Mouse (Mus musculus) fibroblast of lung, adult 2 months (primary cell): ENCODE results near the gene Fis1.
"Not testable (repeated sequence)": the region's sequence is repeated elsewhere in the genome, so short reads cannot be mapped to it uniquely, and the experiment has no call there.

ENCODE experiments used
- DNase-seq: peaks from one replicate; pipeline ENCODE4 v3.0.0-alpha.2; 2011; ENCODE audit warnings: low read depth

Gene Fis1

GRCm38 (mm10) chr5:136953015-136953414 lies at the start of gene Fis1:
Gene Fis1, plus strand, starts transcription at chr5:136953275.
- DNase-seq: peak; percentile 97

DNA sequence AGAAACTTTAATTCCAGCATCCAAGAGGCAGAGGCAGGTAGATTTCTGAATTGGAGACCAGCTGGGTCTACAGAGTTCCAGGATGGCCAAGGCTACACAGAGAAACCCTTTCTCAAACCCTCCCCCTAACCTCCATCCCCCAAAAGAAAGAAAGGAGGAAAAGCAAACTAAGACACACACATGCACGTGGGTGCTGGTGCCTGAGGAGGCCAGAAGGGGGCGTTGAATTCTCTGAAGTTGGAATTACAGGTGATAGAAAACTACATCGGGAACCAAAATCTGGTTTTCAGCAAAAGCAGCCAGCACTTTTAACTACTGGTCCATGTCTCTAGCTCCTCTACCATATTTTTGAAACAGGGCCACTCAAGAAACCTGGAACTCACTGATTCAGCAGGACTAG lies 48.5 kb upstream of the Fis1 start:
- DNase-seq: no peak

- no peak for DNase-seq
Measured at GRCm38 (mm10) chr5:136905630-136906029, 47.4 kb upstream of the Fis1 start.

DNA sequence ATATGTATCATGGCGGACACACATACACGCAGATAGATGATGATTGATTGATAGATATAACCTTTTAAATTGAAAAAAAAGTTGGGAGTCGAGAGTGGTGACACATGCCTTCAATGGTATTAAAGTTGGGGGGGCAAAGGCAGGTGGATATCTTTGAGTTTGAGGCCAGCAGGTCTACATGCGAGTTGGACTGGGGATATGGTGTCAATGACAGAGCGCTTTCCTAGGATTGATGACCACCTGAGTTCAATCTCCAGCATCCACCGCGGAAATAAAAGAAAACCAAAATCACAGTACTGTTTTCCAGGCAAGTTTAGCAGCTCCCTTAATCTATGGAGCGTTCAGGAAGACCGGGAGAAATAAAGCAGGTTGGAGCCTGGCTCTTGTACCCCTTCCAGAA lies 45.5 kb upstream of the Fis1 start:
- DNase-seq: no peak

- DNase-seq: peak; percentile 82
Measured at GRCm38 (mm10) chr5:136907991-136908857, 44.9 kb upstream of the Fis1 start, which contains the start of gene Ift22. Gene Ift22, plus strand, starts transcription at chr5:136908150.

DNA sequence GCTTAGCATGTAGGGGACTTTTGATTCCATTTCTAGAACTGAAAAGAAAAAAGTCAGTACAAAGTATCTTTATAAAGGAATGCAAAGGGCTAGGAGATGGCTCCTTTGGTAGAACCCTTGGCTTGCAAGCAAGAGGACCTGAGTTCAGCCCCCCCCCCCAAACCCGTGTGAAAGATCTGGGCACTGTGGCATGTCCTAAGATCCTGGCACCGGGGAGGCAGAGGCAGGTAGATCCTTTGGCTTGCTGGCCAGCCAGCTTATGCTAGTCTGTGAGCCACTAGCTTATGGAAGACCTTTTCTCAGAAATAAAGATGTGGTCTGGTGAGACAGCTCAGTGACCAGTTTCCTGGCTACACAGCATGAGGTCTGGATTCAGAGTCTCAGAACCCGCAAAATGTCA lies 38.9 kb upstream of the Fis1 start:
- DNase-seq: no peak

DNA sequence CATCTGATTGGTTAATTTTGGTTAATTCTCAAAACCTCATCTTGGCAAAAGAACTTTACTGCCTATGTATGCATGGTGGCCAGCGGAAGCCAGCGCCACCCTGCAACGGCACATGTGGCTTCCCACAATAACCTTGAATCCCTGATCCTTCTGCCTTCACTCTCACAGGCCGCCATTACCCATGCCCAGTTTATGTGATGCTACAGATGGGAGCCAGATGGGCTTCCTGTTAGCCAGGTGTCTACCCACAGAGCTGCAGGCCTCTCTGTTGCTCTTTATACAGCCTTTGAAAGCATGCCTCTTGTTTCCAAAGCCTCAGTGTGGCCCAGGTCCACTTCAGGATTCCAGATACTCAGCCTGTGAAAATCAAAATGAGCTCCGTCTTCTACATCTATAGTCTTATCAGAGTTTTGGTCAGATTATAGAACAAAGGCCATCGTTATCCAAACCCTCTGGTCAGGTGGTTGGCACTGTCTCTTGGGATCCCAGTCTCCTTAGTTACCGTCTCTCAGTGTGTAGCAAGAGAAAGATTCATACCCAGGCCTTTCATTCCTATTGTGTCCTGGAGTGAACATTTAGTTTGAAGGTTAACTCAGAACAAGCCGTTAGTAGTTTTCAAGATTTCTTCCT lies 35.3 kb upstream of the Fis1 start:
- no peak for DNase-seq

GRCm38 (mm10) chr5:136918655-136919472 lies 34.2 kb upstream of the Fis1 start:
- DNase-seq: peak; percentile 90

- DNase-seq: no peak
Measured at GRCm38 (mm10) chr5:136919546-136920301, 33.4 kb upstream of the Fis1 start.

GRCm38 (mm10) chr5:136922830-136923229 lies 30.2 kb upstream of the Fis1 start:
- DNase-seq: no peak

DNA sequence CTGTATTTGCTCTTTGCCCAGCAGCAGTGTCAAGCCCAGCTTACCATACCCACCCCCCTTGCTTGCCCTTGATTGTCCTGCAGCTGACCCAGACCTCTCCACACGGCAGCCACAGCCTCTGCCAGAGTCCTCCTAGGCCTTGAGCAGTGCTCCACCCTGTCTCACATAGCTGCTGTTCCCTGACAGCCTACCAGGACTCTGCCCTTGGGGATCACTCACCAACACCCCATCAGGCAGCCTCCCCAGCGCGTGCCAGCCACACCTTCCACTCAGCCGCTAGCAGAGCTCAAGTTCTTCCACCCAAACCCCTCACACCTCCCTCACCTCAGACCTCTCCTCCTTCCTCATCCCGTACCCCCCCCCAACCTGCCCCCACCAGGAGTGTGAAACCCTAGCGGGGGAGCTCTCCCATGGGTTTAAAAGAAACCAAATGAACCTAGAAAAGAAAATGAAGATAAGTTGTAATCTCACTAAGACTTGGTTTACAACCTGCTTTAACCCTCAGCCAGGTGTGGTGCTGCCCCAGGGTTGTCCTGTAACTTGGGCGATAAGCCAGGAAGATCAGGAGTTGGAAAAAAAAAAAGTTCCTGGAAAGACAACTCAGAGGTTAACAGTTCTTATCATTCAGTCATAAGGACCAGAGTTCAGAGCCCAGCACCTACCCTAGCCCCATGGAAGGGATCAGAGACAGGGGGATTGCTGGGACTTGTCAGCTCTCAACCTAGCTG lies 29.2 kb upstream of the Fis1 start:
- DNase-seq: no peak

DNA sequence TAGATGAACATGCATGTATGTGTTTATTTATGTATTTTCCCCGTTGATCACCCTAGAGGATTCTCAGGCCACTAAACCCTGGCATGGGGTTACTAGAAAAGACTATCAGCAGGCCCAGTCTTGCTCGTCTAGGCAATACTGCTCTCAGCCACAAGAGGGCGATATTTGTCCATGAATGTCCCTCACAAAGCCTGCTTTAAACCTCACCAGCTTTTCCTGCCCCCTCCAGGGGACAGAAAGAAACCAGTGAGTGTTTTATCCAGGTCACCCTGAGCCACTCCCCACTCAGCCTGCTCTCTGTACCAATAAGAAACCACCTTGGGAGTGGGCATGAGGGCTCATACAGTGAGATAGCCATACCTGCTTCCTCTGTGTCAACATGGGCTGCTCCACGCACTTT lies 24.0 kb upstream of the Fis1 start:
- DNase-seq: peak; percentile 76

- no peak for DNase-seq
Measured at GRCm38 (mm10) chr5:136931896-136932295, 21.2 kb upstream of the Fis1 start.

GRCm38 (mm10) chr5:136932956-136933355 lies 20.1 kb upstream of the Fis1 start:
- no peak for DNase-seq

GRCm38 (mm10) chr5:136933930-136934329 lies 19.1 kb upstream of the Fis1 start:
- no peak for DNase-seq

DNA sequence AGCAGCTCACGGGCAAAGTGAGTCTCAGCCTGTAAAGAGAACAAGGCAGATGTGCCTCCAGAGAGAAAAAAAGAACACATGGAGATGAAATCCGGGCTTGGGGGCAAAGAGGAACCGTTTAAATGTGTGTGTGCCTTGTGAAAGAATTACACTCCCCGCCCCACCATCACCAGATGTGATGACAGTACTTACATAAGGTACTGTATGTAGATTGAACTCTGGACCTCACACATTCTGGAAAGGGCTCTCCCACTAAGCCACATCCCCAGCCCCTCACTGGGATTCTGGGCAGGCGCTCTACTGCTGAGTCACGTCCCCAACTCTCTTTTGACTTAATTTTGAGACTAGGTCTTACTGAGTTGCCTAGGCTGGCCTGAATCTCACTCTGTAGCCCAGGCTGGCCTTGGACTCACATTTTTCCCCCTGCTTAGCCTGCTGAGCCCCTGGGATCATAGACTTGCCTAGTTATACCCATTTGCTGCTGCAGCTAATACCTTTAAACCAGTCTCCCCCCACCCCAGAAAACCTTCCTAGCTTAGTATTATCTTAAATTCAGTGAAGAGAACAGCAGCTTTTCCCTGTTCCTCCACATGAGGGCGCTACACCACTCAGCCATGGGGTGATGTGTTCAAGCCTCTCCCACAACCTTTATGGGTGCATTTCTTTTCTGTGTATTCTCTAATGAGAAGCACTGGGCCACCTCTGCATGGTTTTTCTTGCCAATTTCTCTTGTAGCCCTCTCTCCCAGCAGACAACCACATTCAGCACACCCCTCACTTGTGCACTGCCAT lies 17.0 kb upstream of the Fis1 start:
- DNase-seq: no peak

DNA sequence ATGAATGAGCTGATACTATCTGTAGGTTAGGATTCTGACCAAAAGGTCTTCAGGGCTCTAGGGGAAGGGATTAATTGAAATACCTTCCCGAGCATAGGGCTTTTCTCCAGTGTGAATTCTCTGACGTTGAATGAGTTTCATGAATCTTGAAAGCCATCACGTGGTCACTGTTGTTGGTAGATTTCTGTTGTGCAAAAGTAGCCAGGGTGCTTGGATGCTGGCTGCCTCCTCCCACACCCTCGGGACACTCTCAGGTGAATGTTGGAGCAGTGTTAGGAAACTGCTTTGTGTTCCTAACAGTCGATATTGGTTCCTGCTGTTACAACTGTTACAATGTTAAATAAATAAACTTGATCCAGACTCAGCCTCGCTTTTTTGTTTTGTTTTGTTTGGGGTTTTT lies 16.3 kb upstream of the Fis1 start:
- DNase-seq: no peak

DNA sequence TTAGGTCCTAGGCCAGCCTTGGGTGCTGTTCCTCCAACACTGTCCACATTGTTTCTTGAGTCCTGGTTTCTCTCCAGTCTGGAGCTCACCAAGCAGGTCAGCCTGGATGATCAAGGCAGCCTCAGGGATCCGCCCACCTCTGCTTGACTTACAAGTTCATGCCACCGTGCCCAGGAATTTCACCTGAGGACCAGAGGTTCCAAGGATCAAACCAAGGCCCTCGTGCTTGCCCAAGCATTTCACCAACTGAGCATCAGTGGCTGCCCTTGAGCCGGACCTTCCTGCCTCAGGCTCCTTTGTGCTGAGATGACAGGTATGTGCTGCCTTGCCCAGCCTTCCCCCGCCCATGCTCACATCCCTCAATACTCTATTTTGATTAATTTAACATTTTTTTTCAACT lies 15.5 kb upstream of the Fis1 start:
- no peak for DNase-seq

- DNase-seq: no peak
Measured at GRCm38 (mm10) chr5:136939284-136939683, 13.8 kb upstream of the Fis1 start.

DNA sequence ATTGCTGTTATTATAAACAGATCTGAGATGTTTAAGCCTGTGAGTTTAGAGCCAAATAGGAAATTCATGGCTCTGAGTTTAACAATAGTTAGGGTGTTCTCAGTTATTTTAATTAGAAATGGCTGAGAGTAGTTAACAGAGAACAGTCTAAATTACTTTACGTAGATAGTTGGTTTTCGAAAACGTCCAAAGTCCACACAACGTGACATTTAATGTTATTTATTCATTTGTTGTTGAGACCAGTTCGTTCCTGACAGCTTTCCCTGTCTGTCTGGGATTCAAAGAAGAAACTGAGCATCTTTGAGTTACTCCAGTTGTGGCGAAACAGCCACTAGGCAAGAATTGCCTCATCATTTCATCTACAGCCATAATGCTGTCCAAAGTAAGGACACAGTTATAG lies 13.0 kb upstream of the Fis1 start:
- not testable (repeated sequence) for DNase-seq
